Mouse (Mus musculus) ES-E14 (cell line): ENCODE data around the gene Sstr3.

ENCODE experiments used
- CHD2 ChIP-seq: IDR thresholded peaks from 2 replicates; pipeline ENCODE4 v1.6.1; 2014; ENCODE audit warnings: mild to moderate bottlenecking, low read depth, low read length, inconsistent platforms
- HCFC1 ChIP-seq: IDR thresholded peaks from 2 replicates; pipeline ENCODE4 v1.6.1; 2012; ENCODE audit warnings: low read length, inconsistent platforms, borderline replicate concordance; ENCODE audit not compliant: insufficient read depth
- MAFK ChIP-seq: IDR thresholded peaks from 2 replicates; pipeline ENCODE4 v1.6.1; 2014; ENCODE audit warnings: mild to moderate bottlenecking, low read depth, low read length, inconsistent platforms; ENCODE audit not compliant: insufficient read depth
- ZC3H11A ChIP-seq: IDR thresholded peaks from 2 replicates; pipeline ENCODE4 v1.6.1; 2012; ENCODE audit warnings: low read depth, mild to moderate bottlenecking, inconsistent platforms, low read length, borderline replicate concordance

DNA sequence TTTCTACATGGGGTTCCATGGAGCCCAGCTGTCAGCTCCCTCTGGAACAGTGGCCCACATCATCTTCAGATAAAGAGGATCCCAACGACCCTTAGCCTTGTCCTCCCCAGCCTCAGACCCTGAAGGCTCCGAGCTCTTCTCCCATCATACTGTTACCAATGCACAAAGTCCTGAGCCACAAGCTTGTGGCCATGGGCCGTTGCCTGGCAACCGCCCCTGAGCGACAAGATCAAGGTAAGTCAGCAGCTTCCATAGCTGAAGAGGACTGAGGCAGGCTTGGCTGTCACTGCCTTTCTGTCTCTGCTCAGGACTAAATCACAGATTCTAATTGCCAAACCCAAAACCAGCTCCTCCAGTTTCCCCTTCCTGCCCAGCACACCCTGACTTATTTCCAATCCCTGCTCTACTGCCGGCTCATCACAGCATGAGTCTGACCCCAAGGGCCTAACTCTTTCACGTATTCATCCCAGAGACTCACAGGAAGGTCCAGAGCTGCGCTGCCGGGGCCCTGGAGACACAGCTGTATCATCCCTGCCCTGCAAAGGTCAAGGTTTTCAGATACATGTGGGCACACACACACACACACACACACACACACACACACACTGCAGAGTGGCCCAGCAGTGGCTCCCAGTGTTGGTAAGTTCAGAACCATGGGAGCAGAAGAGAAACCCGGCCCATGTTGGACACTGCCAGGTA, 8.6 kb downstream of the Sstr3 start:
- TF ChIP-seq CHD2 (no peak), HCFC1 (no peak), ZC3H11A (no peak), MAFK (no peak)
